In the genomic region with DNA sequence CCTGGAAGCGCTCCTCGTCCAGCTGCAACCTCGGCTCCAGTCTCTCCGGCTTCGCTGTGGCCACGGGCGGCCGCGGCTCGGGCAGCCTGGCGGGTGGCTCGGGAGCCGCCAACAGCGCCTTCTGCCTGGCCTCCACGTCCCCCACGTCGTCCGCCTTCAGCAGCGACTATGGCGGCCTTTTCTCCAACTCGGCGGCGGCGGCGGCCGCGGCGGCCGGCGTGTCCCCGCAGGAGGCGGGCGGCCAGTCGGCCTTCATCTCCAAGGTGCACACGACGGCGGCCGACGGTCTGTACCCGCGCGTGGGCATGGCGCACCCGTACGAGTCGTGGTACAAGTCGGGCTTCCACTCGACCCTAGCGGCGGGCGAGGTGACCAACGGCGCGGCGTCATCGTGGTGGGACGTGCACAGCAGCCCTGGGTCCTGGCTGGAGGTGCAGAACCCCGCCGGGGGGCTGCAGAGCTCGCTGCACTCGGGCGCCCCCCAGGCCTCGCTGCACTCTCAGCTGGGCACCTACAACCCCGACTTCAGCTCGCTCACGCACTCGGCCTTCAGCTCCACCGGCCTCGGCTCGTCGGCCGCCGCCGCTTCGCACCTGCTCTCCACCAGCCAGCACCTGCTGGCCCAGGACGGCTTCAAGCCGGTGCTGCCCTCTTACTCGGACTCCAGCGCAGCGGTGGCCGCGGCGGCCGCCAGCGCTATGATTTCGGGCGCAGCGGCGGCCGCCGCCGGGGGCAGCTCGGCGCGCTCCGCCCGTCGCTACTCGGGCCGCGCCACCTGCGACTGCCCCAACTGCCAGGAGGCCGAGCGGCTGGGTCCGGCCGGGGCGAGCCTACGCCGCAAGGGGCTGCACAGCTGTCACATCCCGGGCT, we compare ENCODE assay signal across 9 mouse cellular contexts. TPM values are rescaled to one million over a fixed set of nuclear protein-coding genes. Genes with fewer than 3 reads are reported as not detected.
DNase-seq lines count a peak whose midpoint lies in the region; ATAC-seq lines count a peak whose summit lies in the region.
"Had no signal": no experiment of that assay in that cellular context is flagged by ENCODE, and none has a peak within 500 bp of the region (broad histone marks: within the 10 kb centered on the region; RNA-seq: fewer than 3 reads in every experiment).

No protein-coding gene starts in this region.

- peak; percentile 43 to 52 for DNase-seq in cerebellum, postnatal 10 days
- no peak for DNase-seq in cerebellum, postnatal 4 days (ENCODE audit: low spot score in 2 of 2)
- peak; percentile 84 for DNase-seq in A20 (ENCODE audit: low read depth, low spot score)
- DNase-seq in embryonic facial prominence, embryonic 11.5 days (ENCODE audit: low spot score): peak; percentile 34
- DNase-seq in intestine, embryonic 14.5 days (ENCODE audit: low spot score): no peak
- DNase-seq in thymus, postnatal 36 days: peak; percentile 54 to 58
- no peak for DNase-seq in left cerebral cortex, postnatal 36 days (ENCODE audit: low spot score in 2 of 2)

- no peaks in the 10 kb centered on the region for H3K36me3 ChIP-seq in embryonic facial prominence, embryonic 11.5 days (replicated peaks; ENCODE audit: control insufficient read depth, insufficient read depth, low read depth, low read length)
- no peaks in the 10 kb centered on the region for H3K36me3 ChIP-seq in intestine, embryonic 14.5 days (ENCODE audit: control insufficient read depth, insufficient read depth, low read length)
- H3K36me3 ChIP-seq in midbrain, embryonic 12.5 days: no peaks in the 10 kb centered on the region

- peak overlapping the region; percentile 34 for H3K4me3 ChIP-seq in embryonic facial prominence, embryonic 11.5 days (ENCODE audit: low read depth, low read length)
- H3K4me3 ChIP-seq in intestine, embryonic 14.5 days (ENCODE audit: low read depth, low read length): peak overlapping the region; percentile 31
- peak overlapping the region; percentile 47 for H3K4me3 ChIP-seq in midbrain, embryonic 12.5 days

- intact Hi-C loops in left cerebral cortex, postnatal 36 days (cut with DNase I): loop anchor here (5.0 to 10.0 kb wide), 2 partner anchors 1411 to 1731 kb away; no protein-coding TSS in a partner anchor

- H3K27me3 ChIP-seq in embryonic facial prominence, embryonic 11.5 days (ENCODE audit: control insufficient read depth, insufficient read depth, low read length): peaks cover 58% of the 10 kb centered on the region
- H3K27me3 ChIP-seq in intestine, embryonic 14.5 days (replicated peaks; ENCODE audit: control insufficient read depth, insufficient read depth, low read length): peaks cover 94% of the 10 kb centered on the region
- H3K27me3 ChIP-seq in midbrain, embryonic 12.5 days: peaks cover 79% of the 10 kb centered on the region

- no peak overlapping the region; the same call in 1 of the 2 replicates for H3K27ac ChIP-seq in embryonic facial prominence, embryonic 11.5 days (replicated peaks; ENCODE audit: low read depth, low read length)
- no peak overlapping the region for H3K27ac ChIP-seq in intestine, embryonic 14.5 days (ENCODE audit: low read depth)
- peak overlapping the region; percentile 55 for H3K27ac ChIP-seq in midbrain, embryonic 12.5 days (replicated peaks)

- peak; percentile 27; the same call in 1 of the 2 replicates for ATAC-seq in embryonic facial prominence, embryonic 11.5 days (replicated peaks; ENCODE audit: insufficient number of reproducible peaks, low FRiP score, low TSS enrichment, low read depth)
- ATAC-seq in intestine, embryonic 14.5 days (replicated peaks; ENCODE audit: low FRiP score, low TSS enrichment, low read depth): peak; percentile 20; the same call in 1 of the 2 replicates
- ATAC-seq in midbrain, embryonic 12.5 days (ENCODE audit: low FRiP score, low read depth): peak; percentile 42; the same call in 1 of the 2 replicates

- H3K4me2 ChIP-seq in embryonic facial prominence, embryonic 11.5 days (ENCODE audit: low read depth, low read length): peak overlapping the region; percentile 67
- peak overlapping the region; percentile 51 for H3K4me2 ChIP-seq in intestine, embryonic 14.5 days (ENCODE audit: low read length)
- H3K4me2 ChIP-seq in midbrain, embryonic 12.5 days (replicated peaks): peak overlapping the region; percentile 56

- peaks cover 9% of the 10 kb centered on the region for H3K4me1 ChIP-seq in embryonic facial prominence, embryonic 11.5 days (ENCODE audit: control insufficient read depth, insufficient read depth, low read length)
- H3K4me1 ChIP-seq in intestine, embryonic 14.5 days (replicated peaks; ENCODE audit: control insufficient read depth, insufficient read depth, low read length): peaks cover 28% of the 10 kb centered on the region
- peaks cover 58% of the 10 kb centered on the region for H3K4me1 ChIP-seq in midbrain, embryonic 12.5 days

- peak overlapping the region; percentile 41 for H3K9ac ChIP-seq in embryonic facial prominence, embryonic 11.5 days (replicated peaks; ENCODE audit: low read length)
- no peak overlapping the region for H3K9ac ChIP-seq in intestine, embryonic 14.5 days (ENCODE audit: low read length)
- H3K9ac ChIP-seq in midbrain, embryonic 12.5 days (replicated peaks): peak overlapping the region; percentile 57

- no peaks in the 10 kb centered on the region for H3K9me3 ChIP-seq in embryonic facial prominence, embryonic 11.5 days (replicated peaks; ENCODE audit: control insufficient read depth, low read length)
- no peaks in the 10 kb centered on the region for H3K9me3 ChIP-seq in intestine, embryonic 14.5 days (ENCODE audit: control insufficient read depth, low read length)
- no peaks in the 10 kb centered on the region for H3K9me3 ChIP-seq in midbrain, embryonic 12.5 days

- under 1% methylated on average over 110 of the region's 110 CpGs for WGBS in embryonic facial prominence, embryonic 11.5 days
- under 1% methylated on average over 99 of the region's 110 CpGs for WGBS in intestine, embryonic 14.5 days
- WGBS in midbrain, embryonic 12.5 days: under 1% methylated on average over 101 of the region's 110 CpGs

RNA-seq across cellular contexts. Expression of a gene that starts 1.8 kb away (rescaled TPM):
- 0.98 and 1.6 TPM in 2 replicates for polyA plus RNA-seq in embryonic facial prominence, embryonic 11.5 days (2014; fragmentation: Nextera tagmentation; extraction: Ambion mirVana)
- not detected in 2 replicates for polyA plus RNA-seq in intestine, embryonic 14.5 days (2014; fragmentation: Nextera tagmentation; extraction: Ambion mirVana)
- 4.6 and 7.6 TPM in 2 replicates for polyA plus RNA-seq in midbrain, embryonic 12.5 days (2016; fragmentation: Nextera tagmentation; extraction: Ambion mirVana)
- total RNA-seq in left cerebral cortex, postnatal 36 days (2021): 1 to 10 TPM; 2.8 to 4.6 TPM
- polyA plus RNA-seq: gonadal fat pad, adult 2 months had no signal

RNA-seq across cellular contexts. Expression of a gene that starts 38.9 kb away (rescaled TPM):
- polyA plus RNA-seq in embryonic facial prominence, embryonic 11.5 days (2014; fragmentation: Nextera tagmentation; extraction: Ambion mirVana): 14.5 and 14.7 TPM in 2 replicates
- polyA plus RNA-seq in intestine, embryonic 14.5 days (2014; fragmentation: Nextera tagmentation; extraction: Ambion mirVana): 12.2 and 12.6 TPM in 2 replicates
- 9.7 and 11.3 TPM in 2 replicates for polyA plus RNA-seq in midbrain, embryonic 12.5 days (2016; fragmentation: Nextera tagmentation; extraction: Ambion mirVana)
- 10 to 100 TPM; 16.3 to 18.4 TPM for total RNA-seq in left cerebral cortex, postnatal 36 days (2021)

RNA-seq across cellular contexts. Expression of a gene that starts 39.0 kb away (rescaled TPM):
- polyA plus RNA-seq in embryonic facial prominence, embryonic 11.5 days (2014; fragmentation: Nextera tagmentation; extraction: Ambion mirVana): 26.8 and 28.1 TPM in 2 replicates
- polyA plus RNA-seq in intestine, embryonic 14.5 days (2014; fragmentation: Nextera tagmentation; extraction: Ambion mirVana): 22.3 and 24.5 TPM in 2 replicates
- polyA plus RNA-seq in midbrain, embryonic 12.5 days (2016; fragmentation: Nextera tagmentation; extraction: Ambion mirVana): 24.7 and 28.3 TPM in 2 replicates
- total RNA-seq in left cerebral cortex, postnatal 36 days (2021): 10 to 100 TPM; 24.3 to 28.3 TPM

RNA-seq across cellular contexts. Expression of a gene that starts 54.8 kb away (rescaled TPM):
- 107 and 117 TPM in 2 replicates for polyA plus RNA-seq in embryonic facial prominence, embryonic 11.5 days (2014; fragmentation: Nextera tagmentation; extraction: Ambion mirVana)
- polyA plus RNA-seq in intestine, embryonic 14.5 days (2014; fragmentation: Nextera tagmentation; extraction: Ambion mirVana): 92.0 and 94.6 TPM in 2 replicates
- 81.1 and 88.0 TPM in 2 replicates for polyA plus RNA-seq in midbrain, embryonic 12.5 days (2016; fragmentation: Nextera tagmentation; extraction: Ambion mirVana)
- 100 to 1,000 TPM; 101 to 103 TPM for total RNA-seq in left cerebral cortex, postnatal 36 days (2021)

Comparison
In these comparisons a context has a peak if more than half of its experiments do, and no peak if none do; other contexts are left out.
1. DNase-seq: peak in cerebellum, postnatal 10 days (2 of 2), A20 (single experiment), embryonic facial prominence, embryonic 11.5 days (single experiment) and thymus, postnatal 36 days (2 of 2); none in cerebellum, postnatal 4 days (0 of 2), intestine, embryonic 14.5 days (single experiment) and left cerebral cortex, postnatal 36 days (0 of 2).
2. Peak in every context shown above with its lines, with median percentiles within 50 percentile points of each other: ATAC-seq, H3K4me2 ChIP-seq and H3K4me3 ChIP-seq.